Mouse (Mus musculus) T-helper 17 cell (primary cell): ENCODE results near the gene Zmat3.

Experiments used
- in situ Hi-C, 2 experiments: fragments of 300-600 bp; cut with MboI, MseI; formaldehyde crosslinking; loops; 1 replicate in 1 of 2; 2 replicates in 1 of 2; pipeline ENCODE4 v1.15.1; 2025; ENCODE audit warnings: high pct_unique_total_duplicates in 2 of 2

The Zmat3 gene

GRCm38 (mm10) chr3:32304171-32304570, 61.6 kb downstream of the Zmat3 start:
- in situ Hi-C loops, result loop anchor here (5.0 to 25.0 kb wide), 2 partner anchors 512 to 1142 kb away; no protein-coding TSS in a partner anchor

- in situ Hi-C loops, result no loop called here
Measured at GRCm38 (mm10) chr3:32292001-32292400, 73.8 kb downstream of the Zmat3 start.
